Mouse (Mus musculus) cerebellum, adult 9-11 months (tissue): ENCODE results near the gene Rpp14.

Experiments used
- DNase-seq: peaks from one replicate; pipeline ENCODE4 v3.0.0; 2022

Rpp14 gene

DNA sequence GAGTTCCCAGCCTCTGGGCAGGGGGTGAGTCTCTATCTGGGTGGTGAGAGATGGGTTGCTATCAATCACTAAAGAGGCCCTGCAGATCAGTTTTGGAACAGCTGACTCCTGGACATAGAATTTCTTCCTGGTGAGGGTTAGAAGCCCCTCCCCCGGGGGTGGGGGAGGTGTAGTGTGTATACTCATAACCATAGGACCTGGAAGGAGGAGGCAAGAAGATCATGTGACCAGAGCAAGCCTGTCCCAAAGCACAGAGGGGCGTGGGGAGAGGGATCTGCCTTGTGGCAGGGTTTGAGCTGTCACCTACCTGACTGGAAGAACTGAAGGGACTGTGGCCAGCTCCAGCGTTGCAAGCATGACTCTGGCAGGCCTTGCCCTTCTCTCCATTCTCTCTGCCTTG lies 18.1 kb upstream of the Rpp14 start:
- DNase-seq: no peak

- DNase-seq: no peak
These were observed 17.4 kb upstream of the Rpp14 start for GRCm38 (mm10) chr14:8062537-8063301.

- DNase-seq: no peak
These were observed 16.1 kb upstream of the Rpp14 start for GRCm38 (mm10) chr14:8063835-8064785.

DNA sequence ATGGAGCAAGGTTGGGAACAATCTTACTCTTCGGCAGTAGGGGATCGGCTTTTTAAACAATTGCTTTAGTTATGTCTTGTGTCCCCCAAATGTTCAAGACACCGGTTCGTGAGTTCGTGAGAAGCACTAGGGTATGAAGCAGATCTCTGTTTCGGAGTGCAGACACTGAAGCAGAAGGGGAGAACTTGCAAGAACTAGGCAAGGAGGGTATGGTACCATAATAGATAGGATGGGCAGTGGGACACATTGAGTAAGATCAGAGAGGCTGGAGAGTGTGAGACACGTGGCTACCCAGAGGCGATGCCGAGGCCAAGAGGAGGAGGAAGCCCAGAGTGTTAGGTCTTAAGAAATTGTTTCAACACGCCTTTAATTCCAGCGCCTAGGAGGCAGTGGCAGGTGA lies 551 bp downstream of the Rpp14 start:
- DNase-seq: no peak

DNA sequence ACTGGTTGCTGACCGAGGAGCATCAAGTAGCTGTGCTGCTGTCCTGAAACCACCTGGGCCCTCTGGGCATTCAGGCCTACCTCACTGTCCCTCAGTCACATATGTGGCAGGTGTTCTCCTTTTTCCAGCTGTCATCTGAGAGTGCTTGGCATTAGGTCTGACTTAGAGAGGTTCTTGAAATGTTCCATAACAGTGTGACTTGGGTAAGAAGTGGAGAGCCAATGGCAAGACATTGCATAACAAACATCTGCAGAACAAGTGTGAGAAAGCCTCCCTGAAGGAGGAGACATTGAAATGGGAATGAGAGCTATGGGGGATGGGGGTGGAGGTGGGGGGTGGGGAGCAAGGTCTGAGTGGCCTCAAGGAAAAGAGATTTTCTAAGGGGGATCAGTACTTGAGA lies 2.8 kb downstream of the Rpp14 start:
- no peak for DNase-seq

- no peak for DNase-seq
These were observed 8.8 kb downstream of the Rpp14 start for GRCm38 (mm10) chr14:8089016-8089415.

- DNase-seq: no peak
These were observed 12.4 kb downstream of the Rpp14 start for GRCm38 (mm10) chr14:8092573-8092972.

DNA sequence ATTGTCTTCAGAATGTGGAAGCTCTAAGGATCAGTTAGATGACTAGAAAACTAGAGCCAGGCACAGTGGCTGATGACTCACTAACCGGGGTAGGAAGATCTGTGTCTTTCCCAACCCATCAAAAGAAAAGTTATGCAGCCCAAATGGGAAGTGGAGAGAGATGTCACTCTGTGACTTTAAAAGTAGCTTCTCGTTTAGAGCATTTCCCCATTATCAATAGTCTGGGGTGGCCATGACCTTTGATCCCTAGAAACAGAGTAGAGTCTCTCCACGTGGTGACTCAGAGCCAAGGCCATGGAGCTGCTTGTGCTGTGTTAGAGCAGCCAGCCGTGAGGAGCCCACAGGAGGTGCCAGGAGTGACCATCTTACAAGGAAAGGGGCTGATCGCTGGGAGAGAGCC lies 13.3 kb downstream of the Rpp14 start:
- DNase-seq: no peak

DNA sequence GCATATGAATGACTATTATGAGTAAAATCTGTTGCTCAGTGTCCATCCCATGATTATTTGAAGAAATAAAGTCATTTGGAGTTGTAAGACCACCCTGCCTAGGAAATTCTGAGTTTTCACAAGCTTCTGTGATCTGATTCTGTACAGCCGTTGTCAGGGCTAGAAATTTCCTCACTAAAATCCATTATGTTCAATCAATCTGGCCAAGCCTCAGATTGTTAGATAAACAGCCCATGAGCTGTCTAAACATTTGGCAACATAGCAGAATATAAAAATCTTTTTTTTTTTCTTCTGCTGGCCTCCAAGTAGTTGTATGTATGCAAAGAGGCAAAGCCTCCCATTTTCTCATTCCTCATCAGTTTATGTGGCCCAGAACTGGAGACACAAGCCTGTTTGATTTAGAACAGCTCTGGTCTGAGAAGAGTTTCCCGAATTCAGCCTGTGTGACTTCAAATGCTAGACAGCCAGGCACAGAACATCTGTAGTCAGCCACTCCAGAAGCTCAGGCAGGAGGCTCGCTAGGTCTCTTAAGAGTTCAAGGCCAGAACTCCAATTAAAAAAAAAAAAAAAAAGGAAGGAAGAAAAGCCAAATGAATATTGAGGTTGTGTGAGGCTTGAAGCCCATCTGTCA lies 14.9 kb downstream of the Rpp14 start:
- DNase-seq: no peak

DNA sequence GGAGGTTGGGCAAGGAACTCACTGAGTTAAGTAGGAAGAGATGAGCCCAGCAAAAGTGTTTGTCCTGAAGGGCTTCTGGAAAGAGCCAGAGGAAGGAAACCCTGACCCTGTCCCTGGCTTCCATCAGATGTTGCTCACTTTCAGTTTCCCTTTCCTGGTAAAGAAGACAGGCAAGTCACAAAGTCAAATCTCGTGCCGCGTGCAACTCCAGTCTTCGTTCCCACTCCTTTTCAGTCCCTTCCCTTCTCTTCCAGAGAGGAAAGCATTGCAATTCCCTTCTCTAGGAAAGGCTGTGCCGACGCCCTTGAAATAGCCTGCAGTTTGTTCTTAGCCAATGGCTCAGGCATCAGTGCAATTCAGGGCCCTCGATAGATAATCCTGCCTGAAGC lies 15.4 kb downstream of the Rpp14 start:
- DNase-seq: no peak

DNA sequence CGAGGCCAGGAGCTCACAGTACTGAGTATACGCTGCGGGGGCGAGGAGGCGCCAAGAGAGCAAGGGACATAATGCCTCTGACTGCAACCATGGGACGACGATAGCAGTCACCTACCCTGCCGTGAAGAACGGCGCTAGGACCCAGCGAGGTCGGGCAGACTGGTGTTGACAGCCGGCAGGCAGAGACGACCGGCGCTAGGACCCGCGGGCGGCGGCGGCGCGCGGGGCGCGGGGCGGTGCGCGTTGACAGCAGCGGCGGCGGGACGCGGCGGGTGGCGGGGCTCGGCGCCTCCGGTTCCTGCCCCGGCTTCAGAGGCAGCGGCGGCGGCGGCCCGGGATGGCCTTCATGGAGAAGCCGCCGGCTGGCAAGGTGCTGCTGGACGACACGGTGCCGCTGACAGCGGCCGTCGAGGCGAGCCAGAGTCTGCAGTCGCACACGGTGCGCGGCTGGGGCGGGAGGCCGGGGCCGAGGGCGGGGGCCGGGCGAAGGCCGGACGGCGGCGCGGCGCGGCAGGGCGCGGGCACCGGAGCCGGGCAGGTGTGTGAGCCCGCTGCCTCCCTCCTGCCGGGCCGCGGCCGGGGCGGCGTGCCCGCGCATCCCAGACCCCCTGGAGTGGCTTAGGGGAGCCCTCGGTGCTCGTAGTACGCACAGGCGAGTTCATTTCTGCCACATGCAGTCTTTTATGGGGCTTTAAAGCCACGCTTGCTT lies 18.0 kb downstream of the Rpp14 start, which contains the start of gene Pxk:
Gene Pxk (plus strand): TSS at position 234 of the 709 bp plus-strand sequence.
- DNase-seq: peak; percentile 94

GRCm38 (mm10) chr14:8098687-8098995 lies 18.5 kb downstream of the Rpp14 start:
- DNase-seq: no peak

DNA sequence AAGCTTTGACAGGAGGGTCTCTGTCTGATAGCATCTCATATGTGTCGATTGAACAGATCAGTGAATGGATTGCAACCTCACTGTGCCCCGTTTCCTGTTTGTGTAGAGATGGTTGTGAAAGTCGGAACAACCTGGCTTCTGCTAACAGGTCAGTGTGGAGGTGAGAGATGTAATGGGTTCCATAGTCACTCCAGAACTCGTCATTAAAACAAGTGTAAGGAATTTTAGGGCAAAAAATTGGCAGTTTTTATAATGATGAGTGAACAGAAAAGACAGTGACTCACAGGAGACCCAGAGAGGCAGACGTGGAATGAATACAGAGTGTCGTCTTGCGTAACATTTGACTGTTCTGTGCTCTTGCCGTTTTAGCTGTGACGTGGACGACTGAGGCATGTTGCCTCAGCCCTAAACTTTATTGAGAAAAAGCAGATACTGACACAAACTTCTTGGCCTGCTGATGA lies 19.4 kb downstream of the Rpp14 start:
- DNase-seq: no peak

DNA sequence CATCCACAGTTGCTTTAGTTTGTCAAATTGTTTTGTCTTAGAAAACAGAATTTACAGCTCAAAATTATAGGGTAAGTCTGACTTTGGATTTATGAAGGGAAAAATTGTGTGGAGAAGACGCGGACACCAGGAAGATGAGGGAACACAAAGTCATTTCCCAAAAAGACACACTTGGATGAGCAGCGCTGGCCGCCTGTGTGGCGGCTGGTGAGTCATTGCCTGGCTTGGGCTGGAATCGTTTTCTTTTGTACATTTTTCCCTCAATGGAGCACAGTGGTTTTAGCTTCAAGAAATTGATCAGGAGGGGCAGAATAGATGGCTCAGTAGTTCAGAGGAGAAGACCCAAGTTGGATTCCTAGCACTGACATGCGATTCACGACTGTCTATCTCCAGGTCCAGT lies 21.7 kb downstream of the Rpp14 start:
- no peak for DNase-seq

GRCm38 (mm10) chr14:8102676-8103075 lies 22.5 kb downstream of the Rpp14 start:
- DNase-seq: no peak

DNA sequence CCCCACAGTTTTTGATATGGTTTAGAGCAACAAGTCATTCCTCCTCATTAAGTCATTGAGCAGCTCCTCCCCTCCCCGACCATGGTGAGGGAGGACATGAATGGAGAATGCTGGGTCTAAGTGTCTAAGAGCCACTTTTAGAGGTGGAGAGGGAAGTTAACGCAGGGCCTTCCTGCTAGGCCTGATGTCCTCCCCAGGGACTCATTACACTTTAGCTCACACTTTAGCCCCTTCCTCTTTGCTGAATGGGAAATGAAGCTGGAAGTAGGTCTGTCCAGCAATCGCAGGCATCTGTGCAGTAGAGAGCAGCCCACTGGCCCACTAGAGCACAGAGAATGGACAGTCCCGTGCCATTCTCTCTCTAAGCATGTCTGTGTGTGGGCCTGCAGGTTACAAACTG lies 27.9 kb downstream of the Rpp14 start:
- no peak for DNase-seq

DNA sequence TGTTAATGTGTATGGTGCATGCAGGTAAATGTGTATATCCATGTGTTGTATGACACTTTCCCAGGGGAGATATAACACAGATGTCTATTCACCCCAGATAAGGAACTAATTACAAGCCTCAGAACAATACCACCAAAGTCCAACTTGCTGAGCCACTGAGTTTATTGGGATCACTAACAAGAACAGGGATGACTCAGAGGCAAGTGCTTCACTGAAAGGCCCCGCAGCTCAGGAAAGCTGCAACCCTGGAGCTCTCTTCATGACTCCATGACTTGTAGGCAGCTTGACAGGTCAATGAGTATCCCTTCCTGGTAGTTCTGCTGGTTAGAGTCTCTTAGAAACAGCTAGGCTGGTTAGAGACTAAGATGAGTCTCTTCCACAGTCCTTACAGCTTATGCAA lies 28.8 kb downstream of the Rpp14 start:
- no peak for DNase-seq

GRCm38 (mm10) chr14:8111545-8111944 lies 31.4 kb downstream of the Rpp14 start:
- no peak for DNase-seq

DNA sequence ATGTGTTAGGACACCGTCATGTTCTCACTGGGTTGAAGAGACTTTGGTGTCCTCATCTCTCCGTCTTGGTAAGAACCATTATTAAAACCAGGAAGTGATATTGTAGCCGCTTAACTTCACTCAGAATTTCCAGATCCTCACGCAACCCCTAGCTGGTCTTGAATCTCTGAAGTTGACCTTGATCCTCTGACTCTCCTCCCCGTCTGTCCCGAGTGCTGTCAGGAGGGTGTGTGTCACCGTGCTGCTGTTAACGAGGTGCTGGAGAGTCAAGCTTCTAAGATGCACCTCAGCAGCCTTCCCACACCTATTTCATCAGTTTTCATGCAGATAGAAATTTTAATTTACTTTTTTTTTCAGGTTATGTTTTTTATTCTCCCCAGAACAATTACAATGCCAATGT lies 31.9 kb downstream of the Rpp14 start:
- no peak for DNase-seq

- peak; percentile 43 for DNase-seq
These were observed 33.4 kb downstream of the Rpp14 start for GRCm38 (mm10) chr14:8113616-8114015.

- no peak for DNase-seq
These were observed 34.1 kb downstream of the Rpp14 start for GRCm38 (mm10) chr14:8114306-8114705.

- DNase-seq: no peak
These were observed 34.6 kb downstream of the Rpp14 start for GRCm38 (mm10) chr14:8114756-8115155.

DNA sequence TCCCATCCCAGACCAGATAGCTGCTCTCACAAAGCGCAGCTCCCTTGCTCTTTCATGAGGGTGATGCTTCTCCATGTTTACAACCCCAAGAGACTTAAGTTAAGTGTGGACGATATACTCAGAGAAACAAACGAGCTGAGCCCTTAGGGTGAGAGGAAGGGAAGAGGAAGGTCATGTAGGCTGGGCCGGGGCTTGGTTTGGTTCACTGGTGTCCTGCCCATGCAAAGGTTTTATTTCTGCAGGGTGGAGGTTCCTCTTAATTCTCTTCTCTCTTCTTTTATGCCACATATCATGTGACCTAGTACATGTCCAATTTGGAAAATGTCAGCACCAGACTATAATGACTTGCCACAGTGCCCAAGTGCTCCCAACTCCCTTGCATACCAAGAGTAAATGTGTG lies 35.6 kb downstream of the Rpp14 start:
- DNase-seq: no peak
